Mouse (Mus musculus) liver, embryonic 14 days (tissue): ENCODE data around the gene Bmpr1a. TPM values are rescaled to one million over a fixed set of nuclear protein-coding genes. Genes with fewer than 3 reads are reported as not detected.

ENCODE experiments used
- polyA plus RNA-seq: library from polyadenylated mRNA; depleted of rRNA; stranded (reverse); fragments of >200 nt; gene quantifications from 2 replicates; pipeline ENCODE4 v1.2.3, GENCODE M21; 2012; rRNA removed

The Bmpr1a gene
- polyA plus RNA-seq = 3.0 and 3.2 TPM in 2 replicates

DNA sequence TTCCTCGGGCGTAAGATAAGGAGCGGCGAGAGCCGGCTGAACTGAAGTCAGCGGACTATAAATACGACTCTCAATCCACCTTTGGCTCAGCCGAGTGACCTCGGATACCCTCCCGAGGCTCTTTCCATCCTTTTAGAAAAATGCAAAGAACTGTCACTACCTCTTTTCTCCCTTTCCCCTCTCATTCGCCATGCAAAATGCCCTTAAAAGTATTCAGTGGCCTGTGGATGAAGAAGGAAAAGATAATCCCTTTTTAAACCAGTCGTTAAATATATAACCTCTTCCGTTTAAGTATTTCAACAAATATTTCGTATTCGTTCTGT, at the start of gene Bmpr1a:
TSS of gene Bmpr1a (minus strand) at position 17 of the 323 bp plus-strand sequence.

DNA sequence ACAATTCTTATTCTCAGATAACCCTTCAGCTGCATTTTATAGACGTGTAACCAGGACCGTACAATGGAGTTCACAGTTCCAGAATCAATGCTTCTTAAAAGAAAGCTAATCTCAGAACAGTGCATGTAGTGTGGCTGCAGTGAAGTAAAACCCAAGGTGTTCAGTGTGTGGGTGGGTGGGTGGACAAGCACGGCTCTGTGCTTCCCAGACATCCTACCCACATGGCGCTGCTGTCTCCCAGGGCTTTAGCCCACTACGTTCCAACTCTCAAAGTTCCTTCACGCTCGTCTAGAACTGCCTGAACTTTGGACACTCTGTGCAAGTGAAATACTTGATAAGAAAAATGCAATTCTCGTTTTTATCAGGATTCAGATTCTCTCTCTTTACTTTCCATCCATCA, 19.6 kb upstream of the Bmpr1a start, which contains the start of gene 9230112D13Rik:
TSS of gene 9230112D13Rik (minus strand) at position 101 of the 400 bp plus-strand sequence.

DNA sequence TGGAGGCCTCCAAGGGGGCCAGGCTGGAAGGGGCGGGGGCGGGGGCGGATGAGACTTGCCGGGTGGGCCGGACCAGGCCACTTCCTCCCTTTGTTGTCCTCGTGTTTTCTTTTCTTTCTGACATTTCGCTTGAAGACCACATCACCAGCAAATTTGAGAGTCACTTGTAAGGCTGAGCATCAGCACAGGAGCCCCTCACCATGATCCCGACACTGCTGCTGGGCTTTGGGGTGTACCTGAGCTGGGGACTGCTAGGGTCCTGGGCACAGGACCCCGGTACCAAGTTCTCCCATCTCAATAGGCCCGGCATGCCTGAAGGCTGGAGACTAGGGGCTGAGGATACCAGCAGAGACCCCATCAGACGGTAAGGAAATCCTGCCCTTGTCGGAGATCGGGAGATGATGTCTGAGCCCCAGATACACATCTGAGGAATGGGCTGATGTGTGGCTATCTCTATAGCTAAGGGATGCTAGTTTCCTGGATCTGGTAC, 127.7 kb downstream of the Bmpr1a start, which contains the start of gene Mmrn2:
TSS of gene Mmrn2 (plus strand) at position 51 of the 490 bp plus-strand sequence.

DNA sequence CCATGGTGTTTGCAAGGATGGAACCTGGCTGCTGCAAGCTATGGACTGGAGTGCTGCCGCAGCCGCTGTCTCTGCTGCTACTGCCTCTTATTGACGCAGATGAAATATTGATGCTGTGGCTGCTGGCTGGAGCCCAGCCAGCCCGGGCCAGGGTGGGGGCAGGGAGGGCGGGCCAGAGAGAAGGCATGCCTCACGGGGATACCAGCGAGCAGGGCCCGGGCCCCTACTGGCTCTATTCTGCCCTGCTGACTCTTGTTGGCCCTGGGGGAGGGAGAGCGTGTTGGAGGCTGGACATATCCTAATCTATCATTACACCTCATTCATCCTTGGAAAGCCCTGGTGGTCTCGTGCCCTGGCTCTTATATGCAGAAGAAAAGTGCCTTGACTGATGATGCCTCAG, 128.6 kb downstream of the Bmpr1a start, which contains the start of gene Sncg:
TSS of gene Sncg (minus strand) at position 213 of the 400 bp plus-strand sequence.

Other genes with a start within 250 kb of the Bmpr1a start
- gene Shld2, start 192.8 kb downstream of the Bmpr1a start, polyA plus RNA-seq = 2.7 and 3.4 TPM in 2 replicates
- 171 and 203 TPM in 2 replicates for gene Glud1, start 192.6 kb downstream of the Bmpr1a start, polyA plus RNA-seq
- not detected in 2 replicates for gene Fam25c, start 147.9 kb downstream of the Bmpr1a start, polyA plus RNA-seq
- 0.12 and 0.21 TPM in 2 replicates for gene Sncg, start 128.6 kb downstream of the Bmpr1a start, polyA plus RNA-seq
- 1.2 and 1.3 TPM in 2 replicates for gene Mmrn2, start 127.9 kb downstream of the Bmpr1a start, polyA plus RNA-seq
- not detected in 2 replicates for gene 9230112D13Rik, start 19.5 kb upstream of the Bmpr1a start, polyA plus RNA-seq
- 0.06 and 0.88 TPM in 2 replicates for gene Ldb3, start 85.3 kb upstream of the Bmpr1a start, polyA plus RNA-seq
- gene Opn4, start 96.8 kb upstream of the Bmpr1a start, polyA plus RNA-seq = not detected in 2 replicates
- 25.1 and 29.3 TPM in 2 replicates for gene Wapl, start 170.6 kb upstream of the Bmpr1a start, polyA plus RNA-seq